Comparison of ENCODE assay signal across 21 mouse cellular contexts in genomic region chr14:58003852-58004251, GRCm38 (mm10).
"Had no signal": no experiment of that assay in that cellular context is flagged by ENCODE, and none has a peak within 500 bp of the region (broad histone marks: within the 10 kb centered on the region; RNA-seq: fewer than 3 reads in every experiment).

No protein-coding gene starts in this region.

- H3K27ac ChIP-seq: gastrocnemius, adult 2 months; heart, embryonic 13.5 days; heart, embryonic 15.5 days; hindbrain, embryonic 13.5 days; hindbrain, embryonic 15.5 days; hindbrain, postnatal 0 days; layer of hippocampus, adult 2 months; left cerebral cortex, adult 2 months; limb, embryonic 10.5 days; limb, embryonic 12.5 days; liver, embryonic 13.5 days had no signal

- H3K4me3 ChIP-seq: gastrocnemius, adult 2 months; heart, embryonic 13.5 days; heart, embryonic 15.5 days; hindbrain, embryonic 13.5 days; hindbrain, embryonic 15.5 days; layer of hippocampus, adult 2 months; left cerebral cortex, adult 2 months; limb, embryonic 10.5 days; limb, embryonic 12.5 days; liver, embryonic 13.5 days had no signal

- H3K27me3 ChIP-seq: heart, embryonic 13.5 days; heart, embryonic 15.5 days; hindbrain, embryonic 15.5 days; limb, embryonic 12.5 days; liver, embryonic 13.5 days had no signal

- H3K36me3 ChIP-seq: heart, embryonic 13.5 days; heart, embryonic 15.5 days; hindbrain, embryonic 13.5 days; hindbrain, embryonic 15.5 days; limb, embryonic 10.5 days; limb, embryonic 12.5 days; liver, embryonic 13.5 days had no signal

- H3K4me1 ChIP-seq: limb, embryonic 12.5 days had no signal

- DNase-seq: gastrocnemius, adult 2 months; gastrocnemius, postnatal 10 days; gastrocnemius, postnatal 25 days; heart, adult 18-20 months; heart, postnatal 14 days; heart, postnatal 36 days; kidney, adult 11 months; kidney, postnatal 10 days; kidney, postnatal 25 days; kidney, postnatal 4 days; liver; liver, embryonic 13.5 days had no signal
